Mouse (Mus musculus) erythroid progenitor cell, adult 5-6 weeks (primary cell): ENCODE results near the gene Cfap57. TPM values are rescaled to one million over a fixed set of nuclear protein-coding genes. Genes with fewer than 3 reads are reported as not detected.

Experiments
- ATAC-seq: replicated peaks from 2 replicates; pipeline ENCODE4 v1.8.0; 2016; ENCODE audit warnings: moderate number of reproducible peaks, mild to moderate bottlenecking, moderate TSS enrichment, inconsistent platforms; ENCODE audit not compliant: poor library complexity, low FRiP score, severe bottlenecking
- total RNA-seq, 2 experiments: library from RNA; stranded (forward) in 1 of 2; stranded (reverse) in 1 of 2; fragments of 150-400 nt in 1 of 2; fragments of 186-747, 209-891 nt in 1 of 2; gene quantifications; 2 replicates each; pipeline versions ENCODE4 v1.2.3 to v1.2.4; 2015 to 2017; ENCODE audit warnings: low replicate concordance in 2 of 2

The Cfap57 gene
- total RNA-seq, 2 experiments from 2014 or later = 0.08 TPM; not detected in 1

GRCm38 (mm10) chr4:118566161-118566676, 54.4 kb downstream of the Cfap57 start:
- 0 out of 2 replicates have a peak, but pooled peaks have one; percentile 43 for ATAC-seq

GRCm38 (mm10) chr4:118564926-118565279, 55.7 kb downstream of the Cfap57 start:
- ATAC-seq = no peak

- ATAC-seq = no peak
Observed at GRCm38 (mm10) chr4:118564062-118564925, 56.3 kb downstream of the Cfap57 start.

GRCm38 (mm10) chr4:118553039-118553649, 67.4 kb downstream of the Cfap57 start:
- ATAC-seq = no peak

- peak; percentile 85 for ATAC-seq
Observed at GRCm38 (mm10) chr4:118548130-118548480, 72.5 kb downstream of the Cfap57 start.

- ATAC-seq = peak; percentile 81
Observed at GRCm38 (mm10) chr4:118547424-118548129, 73.0 kb downstream of the Cfap57 start.

- no peak for ATAC-seq
Observed at GRCm38 (mm10) chr4:118544441-118545127, 76.0 kb downstream of the Cfap57 start.

GRCm38 (mm10) chr4:118543592-118544260, 76.9 kb downstream of the Cfap57 start, which contains the start of gene Tmem125:
Gene Tmem125 (minus strand): TSS chr4:118544044.
- ATAC-seq = no peak

- no peak for ATAC-seq
Observed at GRCm38 (mm10) chr4:118543158-118543530, 77.4 kb downstream of the Cfap57 start.

- ATAC-seq = no peak
Observed at GRCm38 (mm10) chr4:118542510-118543157, 77.9 kb downstream of the Cfap57 start.

- ATAC-seq = no peak
Observed at GRCm38 (mm10) chr4:118539904-118540303, 80.7 kb downstream of the Cfap57 start.

- ATAC-seq = no peak
Observed at GRCm38 (mm10) chr4:118537801-118538200, 82.8 kb downstream of the Cfap57 start.

- ATAC-seq = no peak
Observed at GRCm38 (mm10) chr4:118535610-118536009, 85.0 kb downstream of the Cfap57 start.

- ATAC-seq = no peak
Observed at GRCm38 (mm10) chr4:118533605-118534004, 87.0 kb downstream of the Cfap57 start.

- ATAC-seq = no peak
Observed at GRCm38 (mm10) chr4:118533156-118533555, 87.4 kb downstream of the Cfap57 start.

- ATAC-seq = no peak
Observed at GRCm38 (mm10) chr4:118532663-118533062, 87.9 kb downstream of the Cfap57 start.

- no peak for ATAC-seq
Observed at GRCm38 (mm10) chr4:118527720-118528119, 92.9 kb downstream of the Cfap57 start.

- no peak for ATAC-seq
Observed at GRCm38 (mm10) chr4:118527335-118527681, 93.3 kb downstream of the Cfap57 start.
